Mouse (Mus musculus) olfactory bulb, adult 2 months (tissue): Measurements from ENCODE around the gene Tprn. TPM values are rescaled to one million over a fixed set of nuclear protein-coding genes. Genes with fewer than 3 reads are reported as not detected.
A peak's percentile ranks its signal among the peaks of the same experiment; 100 is the strongest.

Source experiments
- H3K27ac ChIP-seq: fragments of 200-500 bp; 2 replicates; pipeline ENCODE4 v1.5.1; 2012; ENCODE audit warnings: low read depth, low read length; ENCODE audit not compliant: insufficient read depth
- H3K4me1 ChIP-seq: fragments of 200-500 bp; 2 replicates; pipeline ENCODE4 v1.6.1; 2012; ENCODE audit warnings: low read length; ENCODE audit not compliant: control insufficient read depth, insufficient read depth
- H3K4me3 ChIP-seq: fragments of 200-500 bp; 2 replicates; pipeline ENCODE4 v1.5.1; 2012; ENCODE audit warnings: mild to moderate bottlenecking, low read depth, low read length, moderate library complexity; ENCODE audit not compliant: insufficient read depth
- CTCF ChIP-seq: fragments of 200-500 bp; IDR thresholded peaks from 2 replicates; pipeline ENCODE4 v1.5.1; 2012; ENCODE audit warnings: low read depth, mild to moderate bottlenecking, low read length, moderate library complexity; ENCODE audit not compliant: insufficient read depth
- POLR2A ChIP-seq: fragments of 200-500 bp; IDR thresholded peaks from 2 replicates; pipeline ENCODE4 v1.6.1; 2012; ENCODE audit warnings: mild to moderate bottlenecking, low read depth, low read length, moderate library complexity; ENCODE audit not compliant: insufficient read depth
- WGBS: fragments of 180-500 bp; shearing (Covaris S2); methylation state at CpG from one replicate; pipeline ENCODE4 v1.1.7; 2018; 5-methylcytosine and 5-hydroxymethylcytosine counted together
- polyA plus RNA-seq: library from polyadenylated mRNA; stranded (reverse); fragments of >200 nt; gene quantifications from 2 replicates; pipeline ENCODE4 v1.2.4, GENCODE M21; 2012; ENCODE audit warnings: low replicate concordance; ENCODE audit not compliant: missing spikeins, insufficient read depth, insufficient read length

Tprn gene
- polyA plus RNA-seq, 1 experiment = not detected

- H3K4me1 ChIP-seq = peaks cover 57% of the 10 kb centered on the region
- WGBS = 35% methylated on average over 6 of the region's 6 CpGs
- no peak within 1 kb of the TSS for H3K4me3 ChIP-seq
- no peak within 1 kb of the TSS for H3K27ac ChIP-seq
- TF ChIP-seq POLR2A (no peak), CTCF (no peak)
Measured at GRCm38 (mm10) chr2:25287927-25288649, 25.7 kb downstream of the Tprn start, which contains the start of gene Tmem210. Tmem210 (plus strand) TSS chr2:25288145.

GRCm38 (mm10) chr2:25288734-25289345, 26.4 kb downstream of the Tprn start:
- TF ChIP-seq POLR2A = 0 out of 2 replicates have a peak, but pooled peaks have one; percentile 29
- no peak for TF ChIP-seq CTCF
- peaks cover 64% of the 10 kb centered on the region for H3K4me1 ChIP-seq
- H3K27ac ChIP-seq = no peak overlapping the region
- no peak overlapping the region for H3K4me3 ChIP-seq
- WGBS = 66% methylated on average over 7 of the region's 7 CpGs

GRCm38 (mm10) chr2:25289651-25290050, 27.2 kb downstream of the Tprn start, which contains the start of gene Lrrc26:
Lrrc26 (plus strand) TSS chr2:25289915.
- Histone ChIP-seq H3K4me3 (peak within 1 kb of the TSS; percentile 14; the same call in 1 of the 2 replicates), H3K27ac (peak within 1 kb of the TSS; percentile 29; the same call in 1 of the 2 replicates), H3K4me1 (peaks cover 72% of the 10 kb centered on the region)
- WGBS = 8% methylated on average over 11 of the region's 11 CpGs
- no peak for TF ChIP-seq POLR2A
- no peak for TF ChIP-seq CTCF

GRCm38 (mm10) chr2:25290101-25290815, 27.8 kb downstream of the Tprn start:
- WGBS = 2% methylated on average over 54 of the region's 54 CpGs
- Histone ChIP-seq H3K4me3 (peak overlapping the region; percentile 14; the same call in 1 of the 2 replicates), H3K4me1 (peaks cover 77% of the 10 kb centered on the region), H3K27ac (peak overlapping the region; percentile 29; the same call in 1 of the 2 replicates)
- peak; percentile 17 for TF ChIP-seq POLR2A
- TF ChIP-seq CTCF = no peak

GRCm38 (mm10) chr2:25290816-25291130, 28.4 kb downstream of the Tprn start:
- peaks cover 82% of the 10 kb centered on the region for H3K4me1 ChIP-seq
- TF ChIP-seq CTCF (peak; percentile 23; the same call in 1 of the 2 replicates), POLR2A (no peak; the same call in 1 of the 2 replicates)
- 1% methylated on average over 18 of the region's 18 CpGs for WGBS
- H3K4me3 ChIP-seq = no peak overlapping the region
- H3K27ac ChIP-seq = peak overlapping the region; percentile 34; the same call in 1 of the 2 replicates

- Histone ChIP-seq H3K4me1 (peaks cover 83% of the 10 kb centered on the region), H3K4me3 (no peak overlapping the region), H3K27ac (peak overlapping the region; percentile 34; the same call in 1 of the 2 replicates)
- TF ChIP-seq CTCF = no peak; the same call in 1 of the 2 replicates
- TF ChIP-seq POLR2A = no peak
- 17% methylated on average over 32 of the region's 32 CpGs for WGBS
Measured at GRCm38 (mm10) chr2:25291184-25292053, 29.0 kb downstream of the Tprn start.

GRCm38 (mm10) chr2:25292054-25292544, 29.7 kb downstream of the Tprn start:
- Histone ChIP-seq H3K4me1 (peaks cover 81% of the 10 kb centered on the region), H3K4me3 (peak overlapping the region; percentile 7; the same call in 1 of the 2 replicates), H3K27ac (peak overlapping the region; percentile 34; the same call in 1 of the 2 replicates)
- WGBS = 5% methylated on average over 40 of the region's 43 CpGs
- TF ChIP-seq CTCF = no peak
- TF ChIP-seq POLR2A = no peak

GRCm38 (mm10) chr2:25292856-25293255, 30.4 kb downstream of the Tprn start:
- Histone ChIP-seq H3K27ac (peak overlapping the region; percentile 6; the same call in 1 of the 2 replicates), H3K4me1 (peaks cover 81% of the 10 kb centered on the region), H3K4me3 (0 out of 2 replicates have a peak overlapping the region, but pooled peaks have one; percentile 7)
- 0% methylated on average over 1 of the region's 1 CpGs for WGBS
- peak; percentile 78 for TF ChIP-seq CTCF
- 0 out of 2 replicates have a peak, but pooled peaks have one; percentile 13 for TF ChIP-seq POLR2A
